Mouse (Mus musculus) heart, embryonic 11.5 days (tissue): ENCODE data around the gene St7. TPM values are rescaled to one million over a fixed set of nuclear protein-coding genes. Genes with fewer than 3 reads are reported as not detected.
"Not testable (repeated sequence)": the region's sequence is repeated elsewhere in the genome, so short reads cannot be mapped to it uniquely, and the experiment has no call there.

Source experiments
- ATAC-seq: fragments of 200-750 bp; cut with Nextera tagmentation; replicated peaks from 2 replicates; pipeline ENCODE4 v1.8.0; 2017; ENCODE audit warnings: moderate library complexity; ENCODE audit not compliant: insufficient number of reproducible peaks, low FRiP score, low TSS enrichment
- H3K27ac ChIP-seq: fragments of 300-500 bp; sonication (generic); 2 replicates; pipeline ENCODE4 v1.5.1; 2014; ENCODE audit warnings: mild to moderate bottlenecking, low read depth, low read length
- H3K27me3 ChIP-seq: fragments of 300-500 bp; sonication (generic); 2 replicates; pipeline ENCODE4 v1.6.1; 2014; ENCODE audit warnings: mild to moderate bottlenecking, low read length, mixed read lengths; ENCODE audit not compliant: control insufficient read depth, insufficient read depth
- H3K36me3 ChIP-seq: fragments of 300-500 bp; sonication (generic); 2 replicates; pipeline ENCODE4 v1.6.1; 2014; ENCODE audit warnings: mild to moderate bottlenecking, low read length, moderate library complexity, mixed read lengths; ENCODE audit not compliant: control insufficient read depth, insufficient read depth
- H3K4me1 ChIP-seq: fragments of 300-500 bp; sonication (generic); 2 replicates; pipeline ENCODE4 v1.6.1; 2014; ENCODE audit warnings: low read length; ENCODE audit not compliant: control insufficient read depth, insufficient read depth
- H3K4me2 ChIP-seq: fragments of 300-500 bp; sonication (generic); 2 replicates; pipeline ENCODE4 v1.6.1; 2014; ENCODE audit warnings: mild to moderate bottlenecking, moderate library complexity
- H3K4me3 ChIP-seq: fragments of 300-500 bp; sonication (generic); 2 replicates; pipeline ENCODE4 v1.5.1; 2014; ENCODE audit warnings: low read depth, low read length
- H3K9ac ChIP-seq: fragments of 300-500 bp; sonication (generic); 2 replicates; pipeline ENCODE4 v1.6.1; 2014; ENCODE audit warnings: mild to moderate bottlenecking, low read depth, low read length, moderate library complexity
- H3K9me3 ChIP-seq: fragments of 300-500 bp; sonication (generic); replicated peaks from 2 replicates; pipeline ENCODE4 v1.6.1; 2016; ENCODE audit warnings: low read length; ENCODE audit not compliant: control insufficient read depth
- WGBS: fragments of 180-500 bp; shearing (Covaris S2); extraction: QIAGEN DNeasy Blood & Tissue Kit; methylation state at CpG from one replicate; pipeline ENCODE4 v1.1.7; 2014; ENCODE audit not compliant: insufficient replicate concordance; 5-methylcytosine and 5-hydroxymethylcytosine counted together
- polyA plus RNA-seq: library from polyadenylated mRNA; unstranded; fragments of >200 nt; fragmentation: Nextera tagmentation; extraction: Ambion mirVana; gene quantifications from 2 replicates; pipeline ENCODE4 v1.2.1, GENCODE M21; 2014

The St7 gene
- polyA plus RNA-seq, 1 experiment from 2014 or later = 26.9 TPM

- Histone ChIP-seq H3K9ac (no peak overlapping the region), H3K36me3 (no peaks in the 10 kb centered on the region), H3K4me3 (no peak overlapping the region), H3K27me3 (no peaks in the 10 kb centered on the region), H3K9me3 (no peaks in the 10 kb centered on the region), H3K4me2 (no peak overlapping the region), H3K27ac (no peak overlapping the region), H3K4me1 (0 out of 2 replicates have a peak, but pooled peaks cover 2% of the 10 kb centered on the region)
- WGBS = 61% methylated on average over 5 of the region's 5 CpGs
- no peak for ATAC-seq
Observed at GRCm38 (mm10) chr6:17696321-17696734, 3.6 kb downstream of the St7 start.

GRCm38 (mm10) chr6:17700936-17701612, 8.3 kb downstream of the St7 start:
- ATAC-seq = no peak
- H3K36me3 ChIP-seq = no peaks in the 10 kb centered on the region
- 0 out of 2 replicates have a peak, but pooled peaks cover 2% of the 10 kb centered on the region for H3K4me1 ChIP-seq
- no peak overlapping the region for H3K4me2 ChIP-seq
- H3K9ac ChIP-seq = no peak overlapping the region
- H3K27ac ChIP-seq = no peak overlapping the region
- H3K4me3 ChIP-seq = no peak overlapping the region
- no peaks in the 10 kb centered on the region for H3K27me3 ChIP-seq
- no peaks in the 10 kb centered on the region for H3K9me3 ChIP-seq
- WGBS = 69% methylated on average over 7 of the region's 7 CpGs

- ATAC-seq, H3K27me3 ChIP-seq, H3K27ac ChIP-seq, H3K4me3 ChIP-seq, H3K4me1 ChIP-seq, H3K9me3 ChIP-seq, H3K36me3 ChIP-seq, H3K4me2 ChIP-seq, H3K9ac ChIP-seq: not testable (repeated sequence)
- WGBS = 73% methylated on average over 1 of the region's 1 CpGs
Observed at GRCm38 (mm10) chr6:17704038-17704437, 11.3 kb downstream of the St7 start.

GRCm38 (mm10) chr6:17705973-17706372, 13.2 kb downstream of the St7 start:
- no peaks in the 10 kb centered on the region for H3K36me3 ChIP-seq
- no peak overlapping the region for H3K4me3 ChIP-seq
- 0 out of 2 replicates have a peak, but pooled peaks cover 5% of the 10 kb centered on the region for H3K4me1 ChIP-seq
- 76% methylated on average over 3 of the region's 3 CpGs for WGBS
- ATAC-seq = no peak
- no peaks in the 10 kb centered on the region for H3K27me3 ChIP-seq
- no peak overlapping the region for H3K4me2 ChIP-seq
- H3K9ac ChIP-seq = no peak overlapping the region
- no peaks in the 10 kb centered on the region for H3K9me3 ChIP-seq
- no peak overlapping the region for H3K27ac ChIP-seq

- no peak overlapping the region for H3K9ac ChIP-seq
- no peaks in the 10 kb centered on the region for H3K9me3 ChIP-seq
- WGBS = 79% methylated on average over 7 of the region's 7 CpGs
- H3K36me3 ChIP-seq = no peaks in the 10 kb centered on the region
- H3K4me1 ChIP-seq = peaks cover 17% of the 10 kb centered on the region
- H3K27ac ChIP-seq = no peak overlapping the region
- H3K27me3 ChIP-seq = no peaks in the 10 kb centered on the region
- no peak for ATAC-seq
- H3K4me3 ChIP-seq = no peak overlapping the region
- H3K4me2 ChIP-seq = no peak overlapping the region
Observed at GRCm38 (mm10) chr6:17718978-17719377, 26.2 kb downstream of the St7 start.

GRCm38 (mm10) chr6:17719423-17719822, 26.7 kb downstream of the St7 start:
- H3K36me3 ChIP-seq = no peaks in the 10 kb centered on the region
- no peak overlapping the region for H3K4me2 ChIP-seq
- ATAC-seq = no peak
- no peak overlapping the region for H3K27ac ChIP-seq
- H3K4me3 ChIP-seq = no peak overlapping the region
- peaks cover 17% of the 10 kb centered on the region for H3K4me1 ChIP-seq
- H3K9ac ChIP-seq = no peak overlapping the region
- 80% methylated on average over 5 of the region's 5 CpGs for WGBS
- no peaks in the 10 kb centered on the region for H3K27me3 ChIP-seq
- no peaks in the 10 kb centered on the region for H3K9me3 ChIP-seq

- WGBS = 42% methylated on average over 6 of the region's 6 CpGs
- no peaks in the 10 kb centered on the region for H3K27me3 ChIP-seq
Observed at GRCm38 (mm10) chr6:17720022-17720421, 27.3 kb downstream of the St7 start.

GRCm38 (mm10) chr6:17721706-17722105, 29.0 kb downstream of the St7 start:
- H3K9ac ChIP-seq = no peak overlapping the region
- no peak overlapping the region for H3K27ac ChIP-seq
- no peaks in the 10 kb centered on the region for H3K9me3 ChIP-seq
- 84% methylated on average over 5 of the region's 5 CpGs for WGBS
- no peak overlapping the region for H3K4me3 ChIP-seq
- H3K36me3 ChIP-seq = no peaks in the 10 kb centered on the region
- no peak overlapping the region for H3K4me2 ChIP-seq
- H3K4me1 ChIP-seq = peaks cover 17% of the 10 kb centered on the region
- no peaks in the 10 kb centered on the region for H3K27me3 ChIP-seq
- ATAC-seq = no peak

More at GRCm38 (mm10) chr6:17720022-17720421, 27.3 kb downstream of the St7 start:
- no peak overlapping the region for H3K27ac ChIP-seq
- no peaks in the 10 kb centered on the region for H3K36me3 ChIP-seq
- H3K9me3 ChIP-seq = no peaks in the 10 kb centered on the region
- no peak overlapping the region for H3K4me3 ChIP-seq
- H3K9ac ChIP-seq = no peak overlapping the region
- peaks cover 17% of the 10 kb centered on the region for H3K4me1 ChIP-seq
- no peak for ATAC-seq
- no peak overlapping the region for H3K4me2 ChIP-seq

GRCm38 (mm10) chr6:17725841-17726460, 33.2 kb downstream of the St7 start:
- peaks cover 8% of the 10 kb centered on the region for H3K4me1 ChIP-seq
- no peaks in the 10 kb centered on the region for H3K36me3 ChIP-seq
- no peak overlapping the region for H3K9ac ChIP-seq
- WGBS = 45% methylated on average over 7 of the region's 7 CpGs
- ATAC-seq = no peak; the same call in 1 of the 2 replicates
- H3K9me3 ChIP-seq = no peaks in the 10 kb centered on the region
- H3K4me3 ChIP-seq = no peak overlapping the region
- H3K4me2 ChIP-seq = no peak overlapping the region
- H3K27me3 ChIP-seq = no peaks in the 10 kb centered on the region
- no peak overlapping the region for H3K27ac ChIP-seq
